9 mouse cellular contexts compared by ENCODE assay signal in the genomic region with DNA sequence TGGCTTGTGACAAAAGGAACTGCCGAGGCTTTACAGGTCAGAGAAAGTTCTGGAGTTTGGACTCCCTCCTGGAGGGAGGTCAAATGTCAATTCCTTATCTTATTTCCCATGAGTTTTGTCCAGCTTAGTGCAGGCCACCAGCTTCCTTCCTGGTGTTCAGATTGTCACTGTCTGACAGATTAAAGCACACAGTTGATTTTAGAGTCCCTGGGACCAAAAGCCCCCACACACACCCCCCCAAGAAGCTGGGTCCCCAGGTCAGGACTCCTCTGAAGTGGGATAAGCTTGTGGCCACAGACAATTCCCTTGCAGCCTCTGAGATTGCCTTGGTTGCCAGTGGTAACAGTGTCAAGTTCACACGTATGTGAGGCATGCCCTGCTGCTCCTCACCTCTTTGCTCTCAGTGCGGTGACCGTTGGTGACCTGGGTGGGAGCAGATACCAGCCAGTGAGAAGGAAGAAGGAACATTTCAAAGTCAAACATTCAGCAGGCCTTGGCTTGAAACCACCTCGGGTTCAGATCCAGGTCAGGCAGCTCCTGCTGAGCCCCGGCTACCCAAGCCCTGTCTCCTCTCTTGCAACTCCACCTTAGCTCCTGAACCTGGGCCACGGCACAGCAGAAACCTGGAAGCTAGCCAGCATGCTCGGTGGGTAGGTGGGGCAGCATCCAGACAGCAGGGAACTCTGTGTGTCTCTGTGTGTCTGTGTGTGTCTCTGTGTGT.
DNase-seq lines count a peak whose midpoint lies in the region; ATAC-seq and TF ChIP-seq lines count a peak whose summit lies in the region.
"Had no signal": no experiment of that assay in that cellular context is flagged by ENCODE, and none has a peak within 500 bp of the region (broad histone marks: within the 10 kb centered on the region; RNA-seq: fewer than 3 reads in every experiment).

No protein-coding gene starts in this region.

- intact Hi-C loops in gastrocnemius, adult 2 months (cut with DNase I), result loop anchor here (5.0 kb wide), 1 partner anchor 115 kb away; the partner anchor contains the start of gene Ptpru

- peak; percentile 46; the same call in 1 of the 2 replicates for ATAC-seq in heart, embryonic 12.5 days (ENCODE audit: insufficient number of reproducible peaks, low FRiP score)
- ATAC-seq in forebrain, embryonic 12.5 days (ENCODE audit: low FRiP score), result no peak
- ATAC-seq in midbrain, embryonic 14.5 days (ENCODE audit: low FRiP score, low TSS enrichment), result no peak

- no peaks in the 10 kb centered on the region for H3K36me3 ChIP-seq in heart, embryonic 12.5 days
- H3K36me3 ChIP-seq in forebrain, embryonic 12.5 days (replicated peaks), result no peaks in the 10 kb centered on the region
- H3K36me3 ChIP-seq in midbrain, embryonic 14.5 days (ENCODE audit: control insufficient read depth, insufficient read depth, low read length), result no peaks in the 10 kb centered on the region
- H3K36me3 ChIP-seq: neural tube, embryonic 12.5 days had no signal

- no peak overlapping the region for H3K27ac ChIP-seq in heart, embryonic 12.5 days (ENCODE audit: poor library complexity, severe bottlenecking)
- no peak overlapping the region for H3K27ac ChIP-seq in forebrain, embryonic 12.5 days
- H3K27ac ChIP-seq in gastrocnemius, adult 2 months, result no peak overlapping the region
- H3K27ac ChIP-seq in midbrain, embryonic 14.5 days (replicated peaks; ENCODE audit: low read depth, low read length), result no peak overlapping the region
- H3K27ac ChIP-seq: neural tube, embryonic 12.5 days had no signal

- 18% methylated on average over 8 of the region's 8 CpGs for WGBS in heart, embryonic 12.5 days
- WGBS in forebrain, embryonic 12.5 days, result 66% methylated on average over 8 of the region's 8 CpGs
- WGBS in midbrain, embryonic 14.5 days, result 28% methylated on average over 8 of the region's 8 CpGs

- no peak overlapping the region for H3K9ac ChIP-seq in heart, embryonic 12.5 days
- no peak overlapping the region for H3K9ac ChIP-seq in forebrain, embryonic 12.5 days
- H3K9ac ChIP-seq in midbrain, embryonic 14.5 days (replicated peaks; ENCODE audit: low read length), result no peak overlapping the region
- H3K9ac ChIP-seq: neural tube, embryonic 12.5 days had no signal

- no peak for TF ChIP-seq CTCF in gastrocnemius, adult 2 months (IDR thresholded peaks at IDR 0.05)

- no peaks in the 10 kb centered on the region for H3K9me3 ChIP-seq in heart, embryonic 12.5 days (replicated peaks)
- H3K9me3 ChIP-seq in forebrain, embryonic 12.5 days, result no peaks in the 10 kb centered on the region
- no peaks in the 10 kb centered on the region for H3K9me3 ChIP-seq in midbrain, embryonic 14.5 days (ENCODE audit: control insufficient read depth, low read length)
- H3K9me3 ChIP-seq: neural tube, embryonic 12.5 days had no signal

- H3K27me3 ChIP-seq in heart, embryonic 12.5 days (replicated peaks), result no peaks in the 10 kb centered on the region; the same call in 1 of the 2 replicates
- H3K27me3 ChIP-seq in forebrain, embryonic 12.5 days, result 0 out of 2 replicates have a peak, but pooled peaks cover 3% of the 10 kb centered on the region
- H3K27me3 ChIP-seq in midbrain, embryonic 14.5 days (ENCODE audit: control insufficient read depth, insufficient read depth, low read length), result no peaks in the 10 kb centered on the region
- H3K27me3 ChIP-seq: neural tube, embryonic 12.5 days had no signal

- peak; percentile 70 for DNase-seq in ES-CJ7 (ENCODE audit: low read depth, low spot score)
- DNase-seq in adrenal gland, adult 2 months, result peak; percentile 76
- DNase-seq in kidney, postnatal 36 days, result peak; percentile 83 to 93
- DNase-seq in left cerebral cortex, adult 18-20 months (ENCODE audit: low spot score in 2 of 2), result no peak
- no peak for DNase-seq in gastrocnemius, adult 2 months
- no peak for DNase-seq in midbrain, embryonic 14.5 days

- H3K4me2 ChIP-seq in heart, embryonic 12.5 days, result no peak overlapping the region
- H3K4me2 ChIP-seq in forebrain, embryonic 12.5 days, result no peak overlapping the region
- H3K4me2 ChIP-seq in midbrain, embryonic 14.5 days (ENCODE audit: low read length), result no peak overlapping the region
- H3K4me2 ChIP-seq: neural tube, embryonic 12.5 days had no signal

- H3K4me3 ChIP-seq in heart, embryonic 12.5 days, result no peak overlapping the region
- no peak overlapping the region for H3K4me3 ChIP-seq in forebrain, embryonic 12.5 days (replicated peaks)
- no peak overlapping the region for H3K4me3 ChIP-seq in gastrocnemius, adult 2 months
- H3K4me3 ChIP-seq in midbrain, embryonic 14.5 days (replicated peaks; ENCODE audit: low read depth, low read length), result no peak overlapping the region
- H3K4me3 ChIP-seq: neural tube, embryonic 12.5 days had no signal

- peaks cover 11% of the 10 kb centered on the region for H3K4me1 ChIP-seq in heart, embryonic 12.5 days (replicated peaks)
- H3K4me1 ChIP-seq in forebrain, embryonic 12.5 days, result peaks cover 5% of the 10 kb centered on the region; the same call in 1 of the 2 replicates
- no peaks in the 10 kb centered on the region for H3K4me1 ChIP-seq in midbrain, embryonic 14.5 days (ENCODE audit: control insufficient read depth, insufficient read depth, low read length)

Comparison
In these comparisons a context has a peak if more than half of its experiments do, and no peak if none do; other contexts are left out.
1. DNase-seq: peak in ES-CJ7 (single experiment), adrenal gland, adult 2 months (single experiment) and kidney, postnatal 36 days (2 of 2); none in left cerebral cortex, adult 18-20 months (0 of 2), gastrocnemius, adult 2 months (single experiment) and midbrain, embryonic 14.5 days (single experiment).